Mouse (Mus musculus) forebrain, embryonic 14.5 days (tissue): ENCODE measurements around the gene Hist1h3b. TPM values are rescaled to one million over a fixed set of nuclear protein-coding genes. Genes with fewer than 3 reads are reported as not detected.

Experiments
- ATAC-seq: fragments of 200-750 bp; cut with Nextera tagmentation; 2 replicates; pipeline ENCODE4 v1.8.0; 2017; ENCODE audit warnings: mild to moderate bottlenecking, moderate library complexity
- DNase-seq: peaks from one replicate; pipeline ENCODE4 v3.0.0-alpha.2; 2015; ENCODE audit warnings: low spot score
- H3K27ac ChIP-seq: fragments of 300-500 bp; sonication (generic); 2 replicates; pipeline ENCODE4 v1.5.1; 2014; ENCODE audit warnings: low read depth, mild to moderate bottlenecking, control low read depth, low read length, moderate library complexity
- H3K27me3 ChIP-seq: fragments of 300-500 bp; sonication (generic); replicated peaks from 2 replicates; pipeline ENCODE4 v1.6.1; 2014; ENCODE audit warnings: low read length, control low read depth, mixed read lengths; ENCODE audit not compliant: control insufficient read depth, insufficient read depth
- H3K36me3 ChIP-seq: fragments of 300-500 bp; sonication (generic); 2 replicates; pipeline ENCODE4 v1.6.1; 2014; ENCODE audit warnings: low read length, control low read depth; ENCODE audit not compliant: control insufficient read depth, insufficient read depth
- H3K4me1 ChIP-seq: fragments of 300-500 bp; sonication (generic); 2 replicates; pipeline ENCODE4 v1.6.1; 2014; ENCODE audit warnings: antibody characterized with exemption, low read length, control low read depth; ENCODE audit not compliant: control insufficient read depth, insufficient read depth
- H3K4me2 ChIP-seq: fragments of 300-500 bp; sonication (generic); 2 replicates; pipeline ENCODE4 v1.6.1; 2014; ENCODE audit warnings: mild to moderate bottlenecking, control low read depth, low read length
- H3K4me3 ChIP-seq: fragments of 300-500 bp; sonication (generic); 2 replicates; pipeline ENCODE4 v1.5.1; 2014; ENCODE audit warnings: low read depth, low read length, control low read depth
- H3K9ac ChIP-seq: fragments of 300-500 bp; sonication (generic); 2 replicates; pipeline ENCODE4 v1.6.1; 2014; ENCODE audit warnings: mild to moderate bottlenecking, low read length, control low read depth, moderate library complexity
- H3K9me3 ChIP-seq: fragments of 300-500 bp; sonication (generic); replicated peaks from 2 replicates; pipeline ENCODE4 v1.6.1; 2016; ENCODE audit warnings: low read length, control low read depth, mixed read lengths; ENCODE audit not compliant: control insufficient read depth
- WGBS: fragments of 180-500 bp; shearing (Covaris S2); extraction: QIAGEN DNeasy Blood & Tissue Kit; methylation state at CpG from one replicate; pipeline ENCODE4 v1.1.7; 2014; 5-methylcytosine and 5-hydroxymethylcytosine counted together
- microRNA-seq: library from miRNA; unstranded; fragments of <30 nt; microRNA quantifications from one replicate; pipeline ENCODE4, GENCODE M21; 2016
- polyA plus RNA-seq: library from polyadenylated mRNA; unstranded; fragments of >200 nt; fragmentation: Nextera tagmentation; extraction: Ambion mirVana; gene quantifications from 2 replicates; pipeline ENCODE4 v1.2.1, GENCODE M21; 2014

Gene Hist1h3b
- polyA plus RNA-seq, 1 experiment from 2014 or later = 9.6 TPM

DNA sequence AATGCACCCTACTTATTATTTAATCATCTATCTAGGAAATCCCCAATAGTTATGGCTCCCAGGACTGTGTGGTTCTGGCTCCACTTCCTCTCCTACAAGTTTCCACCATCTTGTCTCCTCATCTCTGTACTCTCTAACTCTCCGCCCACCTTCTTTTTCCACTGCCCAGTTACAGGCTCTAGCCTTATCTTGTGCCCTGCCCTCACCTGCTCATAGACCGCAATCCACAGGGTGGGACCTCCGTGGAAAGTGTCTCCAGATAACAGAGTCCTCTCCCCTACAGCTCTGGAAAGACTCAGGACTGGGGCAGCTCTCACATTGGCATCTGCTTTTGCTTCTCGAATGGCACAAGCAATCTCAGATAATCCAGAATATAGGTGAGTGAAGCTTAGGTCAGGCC, 27.0 kb downstream of the Hist1h3b start:
- no peaks in the 10 kb centered on the region for H3K4me1 ChIP-seq
- ATAC-seq (no peak), DNase-seq (no peak)
- H3K27ac ChIP-seq = no peak overlapping the region
- no peaks in the 10 kb centered on the region for H3K36me3 ChIP-seq
- no peaks in the 10 kb centered on the region for H3K27me3 ChIP-seq
- H3K9ac ChIP-seq = no peak overlapping the region
- no peak overlapping the region for H3K4me2 ChIP-seq
- 92% methylated on average over 4 of the region's 4 CpGs for WGBS
- no peak overlapping the region for H3K4me3 ChIP-seq
- H3K9me3 ChIP-seq = no peaks in the 10 kb centered on the region

DNA sequence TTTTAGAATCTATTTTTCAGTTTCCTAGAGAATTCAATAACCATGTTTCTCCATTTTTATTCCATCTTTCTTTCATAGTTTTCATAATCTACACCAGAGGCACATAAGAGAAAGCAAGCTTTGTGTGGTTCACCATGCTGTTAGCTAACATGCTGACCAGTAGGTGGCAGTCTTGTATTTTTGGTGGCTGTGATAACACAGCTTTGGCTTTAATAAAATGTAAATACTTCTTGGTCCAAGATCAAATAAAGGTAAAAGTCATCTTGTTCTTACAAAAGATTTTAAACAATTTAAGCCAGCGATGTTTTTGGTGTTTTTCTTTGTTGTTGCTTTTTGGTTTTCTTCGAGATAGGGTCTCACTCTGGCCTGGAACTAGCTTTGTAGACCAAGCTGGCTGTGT, 40.5 kb downstream of the Hist1h3b start:
- H3K9ac ChIP-seq = no peak overlapping the region
- no peaks in the 10 kb centered on the region for H3K27me3 ChIP-seq
- no peaks in the 10 kb centered on the region for H3K36me3 ChIP-seq
- WGBS = 43% methylated on average over 2 of the region's 2 CpGs
- no peaks in the 10 kb centered on the region for H3K9me3 ChIP-seq
- DNase-seq = peak; percentile 87
- H3K4me1 ChIP-seq = no peaks in the 10 kb centered on the region
- no peak overlapping the region for H3K4me2 ChIP-seq
- no peak overlapping the region for H3K27ac ChIP-seq
- peak; percentile 80 for ATAC-seq
- no peak overlapping the region for H3K4me3 ChIP-seq

DNA sequence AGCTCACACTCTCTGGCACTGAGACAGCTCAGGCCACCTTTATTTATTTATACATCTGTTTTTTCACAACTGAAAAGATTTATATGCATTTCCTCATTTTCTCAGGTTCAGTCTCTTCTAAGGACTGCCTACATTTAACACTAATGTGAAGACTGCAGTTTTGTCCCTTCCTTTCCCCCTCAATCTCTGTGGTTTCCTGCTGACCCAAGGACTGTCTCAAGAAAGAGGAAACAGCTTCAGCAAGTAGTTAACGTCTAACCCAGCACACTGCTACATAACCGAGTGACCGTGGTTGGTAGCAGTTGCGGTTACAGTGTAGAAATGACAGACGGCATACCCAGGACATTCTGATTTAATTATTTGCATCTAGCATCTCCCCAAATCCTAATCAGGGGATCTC, 47.3 kb downstream of the Hist1h3b start:
- 87% methylated on average over 5 of the region's 5 CpGs for WGBS
- no peak overlapping the region for H3K4me2 ChIP-seq
- no peaks in the 10 kb centered on the region for H3K4me1 ChIP-seq
- no peak for ATAC-seq
- no peak overlapping the region for H3K9ac ChIP-seq
- no peak overlapping the region for H3K27ac ChIP-seq
- DNase-seq = no peak
- H3K9me3 ChIP-seq = no peaks in the 10 kb centered on the region
- no peaks in the 10 kb centered on the region for H3K27me3 ChIP-seq
- H3K36me3 ChIP-seq = no peaks in the 10 kb centered on the region
- H3K4me3 ChIP-seq = no peak overlapping the region

Small RNA genes lying within 50 kb of the gene (microRNA-seq; reads per million reads assigned to microRNA genes)
- gene Gm44314 = not detected
- not detected for gene Gm44484

Other genes with a start within 250 kb of the Hist1h3b start
- 4.3 and 7.1 TPM in 2 replicates for gene Hist1h4h, start 221.2 kb upstream of the Hist1h3b start, polyA plus RNA-seq
- gene Hist1h2af, start 218.4 kb upstream of the Hist1h3b start, polyA plus RNA-seq = 1.9 and 4.4 TPM in 2 replicates
- gene Hist1h3g, start 216.8 kb upstream of the Hist1h3b start, polyA plus RNA-seq = 2.2 and 5.3 TPM in 2 replicates
- 0.30 and 0.32 TPM in 2 replicates for gene Hist1h2bh, start 208.9 kb upstream of the Hist1h3b start, polyA plus RNA-seq
- gene Hist1h3f, start 208.2 kb upstream of the Hist1h3b start, polyA plus RNA-seq = 0.62 and 0.89 TPM in 2 replicates
- not detected in 2 replicates for gene Hist1h4f, start 200.6 kb upstream of the Hist1h3b start, polyA plus RNA-seq
- gene Hist1h1d, start 199.0 kb upstream of the Hist1h3b start, polyA plus RNA-seq = 0.36 and 0.52 TPM in 2 replicates
- gene Hist1h3e, start 189.9 kb upstream of the Hist1h3b start, polyA plus RNA-seq = 3.4 and 5.7 TPM in 2 replicates
- gene Hist1h2ae, start 181.0 kb upstream of the Hist1h3b start, polyA plus RNA-seq = 65.4 and 105 TPM in 2 replicates
- gene Hist1h2bg, start 180.9 kb upstream of the Hist1h3b start, polyA plus RNA-seq = 2.3 and 4.3 TPM in 2 replicates
- gene Hist1h2bf, start 178.1 kb upstream of the Hist1h3b start, polyA plus RNA-seq = 1.2 and 3.9 TPM in 2 replicates
- 2.2 and 3.2 TPM in 2 replicates for gene Hist1h2ad, start 177.9 kb upstream of the Hist1h3b start, polyA plus RNA-seq
- gene Hist1h3d, start 176.5 kb upstream of the Hist1h3b start, polyA plus RNA-seq = 5.8 and 5.9 TPM in 2 replicates
- gene Hist1h4d, start 170.7 kb upstream of the Hist1h3b start, polyA plus RNA-seq = 61.0 and 106 TPM in 2 replicates
- 1.2 and 1.8 TPM in 2 replicates for gene Hist1h2be, start 131.1 kb upstream of the Hist1h3b start, polyA plus RNA-seq
- 12.2 and 17.8 TPM in 2 replicates for gene Hist1h1e, start 129.7 kb upstream of the Hist1h3b start, polyA plus RNA-seq
- 0.91 and 1.3 TPM in 2 replicates for gene Hist1h2ac, start 68.3 kb upstream of the Hist1h3b start, polyA plus RNA-seq
- 32.2 and 39.5 TPM in 2 replicates for gene Hist1h2bc, start 68.1 kb upstream of the Hist1h3b start, polyA plus RNA-seq
- gene Hist1h1t, start 56.5 kb upstream of the Hist1h3b start, polyA plus RNA-seq = not detected in 2 replicates
- gene Hist1h4c, start 53.8 kb upstream of the Hist1h3b start, polyA plus RNA-seq = 2.9 and 6.5 TPM in 2 replicates
- 3.5 and 4.7 TPM in 2 replicates for gene Hfe, start 41.4 kb upstream of the Hist1h3b start, polyA plus RNA-seq
- gene Hist1h1c, start 13.5 kb upstream of the Hist1h3b start, polyA plus RNA-seq = 16.9 and 25.2 TPM in 2 replicates
- 2.4 and 5.9 TPM in 2 replicates for gene Hist1h3c, start 6.7 kb upstream of the Hist1h3b start, polyA plus RNA-seq
- gene Hist1h2bb, start 5.5 kb upstream of the Hist1h3b start, polyA plus RNA-seq = 1.3 and 1.5 TPM in 2 replicates
- gene Hist1h2ab, start 1.1 kb upstream of the Hist1h3b start, polyA plus RNA-seq = 27.8 and 49.2 TPM in 2 replicates
- gene Hist1h4b, start 4.7 kb downstream of the Hist1h3b start, polyA plus RNA-seq = 3.5 and 4.7 TPM in 2 replicates
- gene Hist1h4a, start 9.0 kb downstream of the Hist1h3b start, polyA plus RNA-seq = 0.97 TPM in 1 of 2 replicates, not detected in the other
- 2.0 and 4.7 TPM in 2 replicates for gene Hist1h3a, start 10.1 kb downstream of the Hist1h3b start, polyA plus RNA-seq
- gene Hist1h1a, start 11.4 kb downstream of the Hist1h3b start, polyA plus RNA-seq = 2.3 and 2.4 TPM in 2 replicates
- not detected in 2 replicates for gene Trim38, start 17.6 kb downstream of the Hist1h3b start, polyA plus RNA-seq
- gene Slc17a2, start 54.7 kb downstream of the Hist1h3b start, polyA plus RNA-seq = not detected in 2 replicates
- gene Slc17a3, start 87.2 kb downstream of the Hist1h3b start, polyA plus RNA-seq = not detected in 2 replicates
- gene Slc17a1, start 115.5 kb downstream of the Hist1h3b start, polyA plus RNA-seq = not detected in 2 replicates
- gene Slc17a4, start 162.7 kb downstream of the Hist1h3b start, polyA plus RNA-seq = not detected in 2 replicates
- not detected in 2 replicates for gene Hist1h2ba, start 181.9 kb downstream of the Hist1h3b start, polyA plus RNA-seq
- gene Hist1h2aa, start 182.2 kb downstream of the Hist1h3b start, polyA plus RNA-seq = not detected in 2 replicates
- gene Scgn, start 238.9 kb downstream of the Hist1h3b start, polyA plus RNA-seq = 4.2 and 5.3 TPM in 2 replicates